Mouse (Mus musculus) lung, postnatal 14 days (tissue): ENCODE measurements at regions not wholly inside any gene's neighbourhood (a gene's known extent, or its start where the extent isn't known, plus 50 kb on each side); places are given as distances from the start of the nearest gene placed in this dataset.
A peak's percentile ranks its signal among the peaks of the same experiment; 100 is the strongest.

Experiments
- DNase-seq: peaks from one replicate; pipeline ENCODE4 v3.0.0; 2021

GRCm38 (mm10) chr4:84805431-84805830, 78.7 kb upstream of the Cntln start:
- no peak for DNase-seq

DNA sequence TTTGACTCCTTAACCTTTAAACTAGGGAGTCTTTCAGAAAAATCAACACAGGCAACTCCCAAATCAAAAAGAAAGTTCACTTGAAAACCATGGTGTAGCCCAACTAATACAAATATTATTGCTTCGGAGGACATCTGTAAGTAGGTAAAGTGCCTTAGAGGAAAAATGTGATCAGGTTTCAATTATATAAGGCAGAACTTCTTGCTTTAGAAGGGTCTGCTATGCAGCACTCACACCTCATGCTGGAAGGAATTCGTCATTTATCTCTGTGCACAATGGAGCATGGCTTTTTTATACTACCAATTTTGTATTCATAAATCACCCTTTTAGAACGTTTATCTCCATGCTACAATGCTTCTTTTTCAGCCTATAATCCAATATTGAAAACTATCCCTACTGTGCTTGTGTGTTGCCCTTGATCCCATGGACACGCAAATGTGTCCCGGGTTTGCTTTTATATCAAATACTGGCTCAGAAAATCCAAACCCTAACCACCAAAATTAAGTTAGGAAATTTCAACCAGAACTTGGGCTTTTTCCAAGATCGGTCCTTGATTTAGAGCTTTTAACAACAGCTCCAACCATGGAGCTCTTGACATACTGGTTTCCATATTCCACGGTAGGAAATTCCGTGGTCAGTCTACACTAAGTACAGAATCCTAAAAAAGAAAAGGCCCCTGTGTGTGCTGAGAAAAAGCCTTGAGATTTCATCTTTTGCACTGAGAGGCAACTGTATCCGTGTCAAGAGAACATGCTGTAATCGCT, 90.8 kb upstream of the Cntln start:
- no peak for DNase-seq

GRCm38 (mm10) chr4:84786583-84786982, 97.5 kb upstream of the Cntln start:
- DNase-seq, result no peak

DNA sequence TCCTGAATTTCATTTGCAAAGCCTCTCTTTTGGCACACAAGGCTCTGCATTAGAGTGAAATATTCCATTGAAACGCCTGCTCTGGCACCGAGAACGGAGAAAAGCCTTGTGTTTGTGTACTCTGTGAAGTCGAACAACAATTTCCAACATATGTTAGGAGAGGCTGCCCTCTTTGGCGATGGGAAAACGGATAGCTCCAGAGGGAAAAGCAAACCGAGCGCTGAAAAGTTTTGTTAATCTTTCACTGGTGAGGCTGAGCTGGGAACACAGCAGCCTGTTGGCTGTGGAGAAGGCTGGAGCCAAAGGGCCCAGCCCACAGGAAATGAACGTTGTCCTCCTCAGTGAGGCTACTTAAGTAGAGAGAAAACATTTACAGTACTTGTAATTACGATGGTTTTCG, 93.1 kb upstream of the Bnc2 start:
- peak; percentile 1 for DNase-seq

DNA sequence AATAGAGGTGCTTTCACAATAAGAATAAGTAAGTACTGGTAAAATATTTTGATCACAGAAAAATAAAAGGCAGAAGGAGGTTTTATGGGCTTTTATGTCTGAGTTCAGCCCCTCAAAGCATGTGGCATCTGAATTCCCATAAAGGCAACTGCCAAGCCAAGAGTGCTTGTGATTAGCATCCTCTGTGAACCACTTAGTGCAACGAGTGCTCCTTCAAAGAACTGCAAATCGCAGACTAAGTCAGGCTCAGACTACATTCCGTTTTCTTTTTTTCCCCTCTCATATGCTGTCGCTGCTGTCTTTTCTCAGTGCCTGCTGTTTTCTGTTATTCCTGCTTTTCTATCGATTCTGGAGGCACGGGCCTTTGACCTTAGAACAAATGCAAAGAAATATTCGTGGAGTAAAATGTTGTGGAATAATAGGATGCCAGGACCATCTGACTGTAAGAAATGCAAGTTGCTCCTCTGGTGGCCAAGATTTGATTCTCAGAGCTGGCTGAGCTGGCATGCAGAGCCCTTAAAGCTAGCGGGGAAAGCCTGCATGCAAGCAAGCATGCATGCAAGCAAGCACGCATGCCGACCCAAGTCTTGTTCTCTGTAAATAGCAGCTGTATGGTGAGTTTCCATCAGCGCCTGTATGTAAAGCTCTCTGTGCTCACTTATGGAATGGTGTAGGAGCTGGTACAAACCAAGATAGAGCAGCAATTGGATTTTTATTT, 91.8 kb upstream of the Bnc2 start:
- DNase-seq, result no peak

DNA sequence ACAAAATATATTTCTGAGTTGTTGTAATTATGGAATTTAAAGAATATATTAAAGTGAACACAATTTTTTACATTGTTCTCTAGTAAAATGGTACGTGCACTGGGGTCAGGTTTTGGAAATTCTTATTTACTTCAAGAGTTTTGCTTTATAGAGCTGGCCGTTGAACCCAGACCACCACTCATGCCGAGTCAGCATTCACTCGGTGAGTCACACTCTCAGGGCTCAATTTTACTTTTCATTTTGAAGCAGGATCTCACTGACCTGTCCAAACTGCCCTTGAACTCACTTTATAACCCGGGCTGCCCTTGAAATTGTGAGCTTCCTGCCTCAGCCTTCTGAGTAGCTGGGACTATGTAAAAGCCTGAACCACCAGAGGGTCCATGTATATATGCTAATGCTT, 82.1 kb upstream of the Bnc2 start:
- DNase-seq, result no peak

DNA sequence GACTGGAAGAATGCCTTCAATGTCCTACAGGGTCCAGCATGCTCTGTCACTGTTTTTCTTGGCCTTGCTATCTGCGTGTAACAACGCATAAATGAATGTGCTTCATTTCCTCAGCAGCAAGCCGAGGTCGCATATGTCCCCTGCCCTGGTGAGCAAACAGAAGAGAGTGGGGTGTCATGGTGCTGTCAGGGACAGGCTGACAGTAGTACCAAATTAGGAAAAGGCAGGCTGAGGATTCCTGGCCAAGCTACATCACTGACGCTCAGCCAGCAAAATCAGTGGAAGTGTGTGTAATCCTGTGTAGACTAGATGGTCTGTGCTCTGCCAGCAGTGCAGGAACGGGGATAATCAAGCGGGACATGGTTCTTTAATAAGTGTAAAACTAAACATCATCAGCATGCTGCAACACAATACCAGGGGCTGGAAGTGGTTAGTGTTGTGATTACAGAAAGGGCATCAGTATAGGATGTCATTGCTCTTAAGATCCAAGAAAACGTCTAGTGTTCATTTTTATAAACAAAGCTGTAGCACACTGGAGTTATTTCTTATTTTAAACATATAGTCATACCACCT, 77.6 kb upstream of the Bnc2 start:
- DNase-seq, result peak; percentile 3

DNA sequence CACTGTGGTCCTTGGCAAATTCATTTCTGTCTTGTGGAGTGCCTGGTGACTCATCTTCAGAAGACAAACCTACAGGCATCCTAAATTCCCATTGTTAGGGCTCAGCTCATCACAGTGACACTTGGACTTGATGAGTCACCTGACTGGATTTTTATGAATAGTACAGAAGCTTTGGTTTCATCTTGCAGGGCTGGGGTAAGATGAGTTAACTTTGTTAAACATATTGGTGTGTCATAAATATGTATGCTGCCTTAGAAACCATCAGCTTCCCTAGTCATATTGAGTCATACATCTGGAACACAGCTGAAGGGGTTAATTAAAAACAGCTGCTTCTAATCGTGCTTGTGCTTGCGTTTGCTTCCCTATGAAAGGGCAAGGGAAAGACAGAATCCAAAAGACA, 66.2 kb upstream of the Bnc2 start:
- no peak for DNase-seq

DNA sequence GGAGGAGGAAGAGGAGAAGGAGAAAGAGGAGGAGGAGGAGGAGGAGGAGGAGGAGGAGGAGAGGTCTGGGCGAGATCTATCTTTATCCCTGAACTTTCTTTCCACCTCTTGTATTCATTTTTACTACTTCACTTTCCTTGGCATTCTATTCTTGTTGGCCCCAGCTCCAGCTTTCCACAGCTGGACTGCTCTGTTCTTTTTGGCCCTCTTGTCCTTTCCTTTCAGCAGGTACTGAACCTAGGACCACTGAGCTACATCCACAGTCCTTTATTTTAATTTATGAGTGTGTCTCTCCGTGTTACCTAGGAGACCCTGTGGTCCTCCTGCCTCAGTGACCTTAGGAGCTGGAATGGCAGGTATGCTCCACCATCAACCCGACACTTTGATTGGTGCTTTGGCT, 65.7 kb upstream of the Bnc2 start:
- DNase-seq, result no peak
